Mouse (Mus musculus) forebrain, postnatal 0 days (tissue): Measurements from ENCODE around the gene Glb1l3. TPM values are rescaled to one million over a fixed set of nuclear protein-coding genes. Genes with fewer than 3 reads are reported as not detected.

Experiments
- ATAC-seq: fragments of 200-750 bp; cut with Nextera tagmentation; 2 replicates; pipeline ENCODE4 v1.8.0; 2017; ENCODE audit warnings: mild to moderate bottlenecking, moderate library complexity
- DNase-seq: peaks from one replicate; pipeline ENCODE4 v3.0.0-alpha.2; 2015
- H3K27ac ChIP-seq: fragments of 300-500 bp; sonication (generic); 2 replicates; pipeline ENCODE4 v1.5.1; 2014; ENCODE audit warnings: low read depth, mild to moderate bottlenecking, antibody characterized with exemption, low read length, moderate library complexity, mixed read lengths
- H3K27me3 ChIP-seq: fragments of 300-500 bp; sonication (generic); 2 replicates; pipeline ENCODE4 v1.6.1; 2014; ENCODE audit warnings: mild to moderate bottlenecking, low read length, mixed read lengths; ENCODE audit not compliant: insufficient read depth
- H3K36me3 ChIP-seq: fragments of 300-500 bp; sonication (generic); 2 replicates; pipeline ENCODE4 v1.6.1; 2014; ENCODE audit warnings: mild to moderate bottlenecking, moderate library complexity; ENCODE audit not compliant: insufficient read depth
- H3K4me1 ChIP-seq: fragments of 300-500 bp; sonication (generic); 2 replicates; pipeline ENCODE4 v1.6.1; 2014; ENCODE audit warnings: antibody characterized with exemption; ENCODE audit not compliant: insufficient read depth
- H3K4me2 ChIP-seq: fragments of 300-500 bp; sonication (generic); 2 replicates; pipeline ENCODE4 v1.6.1; 2014; ENCODE audit warnings: low read depth, mild to moderate bottlenecking, moderate library complexity
- H3K4me3 ChIP-seq: fragments of 300-500 bp; sonication (generic); 2 replicates; pipeline ENCODE4 v1.5.1; 2014; ENCODE audit warnings: low read depth, low read length, mixed read lengths
- H3K9ac ChIP-seq: fragments of 300-500 bp; sonication (generic); 2 replicates; pipeline ENCODE4 v1.6.1; 2014; ENCODE audit warnings: mild to moderate bottlenecking
- H3K9me3 ChIP-seq: fragments of 300-500 bp; sonication (generic); 2 replicates; pipeline ENCODE4 v1.6.1; 2016; ENCODE audit warnings: low read length
- CTCF ChIP-seq: sonication (generic); IDR thresholded peaks from 2 replicates; pipeline ENCODE4 v1.5.1; 2016; ENCODE audit warnings: antibody characterized with exemption, control low read depth, low read depth
- WGBS: fragments of 180-500 bp; shearing (Covaris S2); extraction: QIAGEN DNeasy Blood & Tissue Kit; methylation state at CpG from one replicate; pipeline ENCODE4 v1.1.7; 2014; 5-methylcytosine and 5-hydroxymethylcytosine counted together
- polyA plus RNA-seq: library from polyadenylated mRNA; unstranded; fragments of >200 nt; fragmentation: Nextera tagmentation; extraction: Ambion mirVana; gene quantifications from 2 replicates; pipeline ENCODE4 v1.2.1, GENCODE M21; 2015
- total RNA-seq: library from RNA; depleted of rRNA; stranded (reverse); fragments of >200 nt; gene quantifications from 2 replicates; pipeline ENCODE4 v1.2.3, GENCODE M21; 2014; rRNA removed

The Glb1l3 gene
- total and polyA plus RNA-seq, 2 experiments from 2014 or later = not detected

- ATAC-seq = no peak; the same call in 1 of the 2 replicates
These were observed 85.0 kb downstream of the Glb1l3 start for GRCm38 (mm10) chr9:26775700-26776099.

DNA sequence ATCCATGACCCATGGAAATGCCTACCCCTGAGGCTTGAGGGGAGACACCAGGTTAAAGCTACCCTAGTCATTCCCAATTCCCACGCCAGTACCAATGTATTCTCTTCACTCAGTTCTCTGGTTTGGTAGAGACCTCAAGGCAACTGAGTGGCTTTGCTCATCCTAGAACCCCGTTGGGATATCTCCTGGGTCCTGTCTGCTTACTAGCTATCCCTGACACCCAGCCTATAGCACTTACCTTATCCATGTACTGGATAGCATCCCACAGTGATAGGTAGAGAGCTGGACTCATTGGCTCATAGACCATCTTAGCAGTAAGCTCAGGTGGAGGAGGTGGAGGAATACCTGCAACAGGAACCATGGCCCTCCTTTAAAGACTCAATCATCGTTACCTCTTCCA lies 92.5 kb downstream of the Glb1l3 start:
- ATAC-seq (no peak), DNase-seq (no peak)
- H3K27me3 ChIP-seq = no peaks in the 10 kb centered on the region
- H3K4me3 ChIP-seq = no peak overlapping the region
- no peak overlapping the region for H3K27ac ChIP-seq
- no peak overlapping the region for H3K4me2 ChIP-seq
- no peak for TF ChIP-seq CTCF
- H3K36me3 ChIP-seq = 0 out of 2 replicates have a peak, but pooled peaks cover 3% of the 10 kb centered on the region
- H3K9me3 ChIP-seq = no peaks in the 10 kb centered on the region
- 91% methylated on average over 3 of the region's 3 CpGs for WGBS
- no peak overlapping the region for H3K9ac ChIP-seq
- H3K4me1 ChIP-seq = no peaks in the 10 kb centered on the region

More at GRCm38 (mm10) chr9:26775700-26776099, 85.0 kb downstream of the Glb1l3 start:
- 80% methylated on average over 2 of the region's 2 CpGs for WGBS
- H3K4me3 ChIP-seq = no peak overlapping the region
- no peak for DNase-seq
- H3K27ac ChIP-seq = no peak overlapping the region; the same call in 1 of the 2 replicates
- TF ChIP-seq CTCF = no peak
- H3K4me2 ChIP-seq = no peak overlapping the region
- H3K9ac ChIP-seq = no peak overlapping the region
- H3K36me3 ChIP-seq = no peaks in the 10 kb centered on the region
- no peaks in the 10 kb centered on the region for H3K9me3 ChIP-seq
- no peaks in the 10 kb centered on the region for H3K4me1 ChIP-seq
- no peaks in the 10 kb centered on the region for H3K27me3 ChIP-seq

Other genes with a start within 250 kb of the Glb1l3 start
- gene B3gat1, start 127.2 kb downstream of the Glb1l3 start, total RNA-seq = 141 and 149 TPM in 2 replicates
- 40.0 and 42.0 TPM in 2 replicates for gene B3gat1, start 127.2 kb downstream of the Glb1l3 start, polyA plus RNA-seq
- 2.8 and 2.9 TPM in 2 replicates for gene Glb1l2, start 54.4 kb downstream of the Glb1l3 start, total RNA-seq
- gene Glb1l2, start 54.4 kb downstream of the Glb1l3 start, polyA plus RNA-seq = 1.7 and 1.9 TPM in 2 replicates
- 0.33 TPM in 1 of 2 replicates, not detected in the other for gene Gm1110, start 62.2 kb upstream of the Glb1l3 start, total RNA-seq
- gene Gm1110, start 62.2 kb upstream of the Glb1l3 start, polyA plus RNA-seq = 0.43 and 0.90 TPM in 2 replicates
- gene Acad8, start 138.7 kb upstream of the Glb1l3 start, total RNA-seq = 24.0 and 27.1 TPM in 2 replicates
- gene Acad8, start 138.7 kb upstream of the Glb1l3 start, polyA plus RNA-seq = 21.9 and 24.7 TPM in 2 replicates
- gene Thyn1, start 138.8 kb upstream of the Glb1l3 start, total RNA-seq = 83.2 and 108 TPM in 2 replicates
- 181 and 209 TPM in 2 replicates for gene Thyn1, start 138.8 kb upstream of the Glb1l3 start, polyA plus RNA-seq
- gene Vps26b, start 169.2 kb upstream of the Glb1l3 start, total RNA-seq = 160 and 161 TPM in 2 replicates
- 76.1 and 86.1 TPM in 2 replicates for gene Vps26b, start 169.2 kb upstream of the Glb1l3 start, polyA plus RNA-seq
- 19.8 and 23.1 TPM in 2 replicates for gene Ncapd3, start 169.3 kb upstream of the Glb1l3 start, total RNA-seq
- 3.6 and 6.2 TPM in 2 replicates for gene Ncapd3, start 169.3 kb upstream of the Glb1l3 start, polyA plus RNA-seq